Mouse (Mus musculus) hindbrain, postnatal 0 days (tissue): ENCODE results near the gene Gpd2. TPM values are rescaled to one million over a fixed set of nuclear protein-coding genes. Genes with fewer than 3 reads are reported as not detected.

ENCODE experiments used
- ATAC-seq: fragments of 200-750 bp; cut with Nextera tagmentation; 2 replicates; pipeline ENCODE4 v1.8.0; 2017; ENCODE audit warnings: mild to moderate bottlenecking, moderate TSS enrichment, moderate library complexity
- DNase-seq: peaks from one replicate; pipeline ENCODE4 v3.0.0-alpha.2; 2015; ENCODE audit warnings: low spot score
- H3K27ac ChIP-seq: fragments of 300-500 bp; sonication (generic); 2 replicates; pipeline ENCODE4 v1.5.1; 2014; ENCODE audit warnings: mild to moderate bottlenecking
- H3K27me3 ChIP-seq: fragments of 300-500 bp; sonication (generic); 2 replicates; pipeline ENCODE4 v1.6.1; 2014; ENCODE audit warnings: low read length, mixed read lengths; ENCODE audit not compliant: insufficient read depth
- H3K36me3 ChIP-seq: fragments of 300-500 bp; sonication (generic); 2 replicates; pipeline ENCODE4 v1.6.1; 2014; ENCODE audit warnings: low read length, mixed read lengths; ENCODE audit not compliant: insufficient read depth
- H3K4me1 ChIP-seq: fragments of 300-500 bp; sonication (generic); 2 replicates; pipeline ENCODE4 v1.6.1; 2014; ENCODE audit warnings: antibody characterized with exemption, low read length, mixed read lengths; ENCODE audit not compliant: insufficient read depth
- H3K4me2 ChIP-seq: fragments of 300-500 bp; sonication (generic); 2 replicates; pipeline ENCODE4 v1.6.1; 2014; ENCODE audit warnings: low read depth, mild to moderate bottlenecking, low read length, moderate library complexity, mixed read lengths
- H3K4me3 ChIP-seq: fragments of 300-500 bp; sonication (generic); 2 replicates; pipeline ENCODE4 v1.5.1; 2014; ENCODE audit warnings: low read length
- H3K9ac ChIP-seq: fragments of 300-500 bp; sonication (generic); replicated peaks from 2 replicates; pipeline ENCODE4 v1.6.1; 2014; ENCODE audit warnings: mild to moderate bottlenecking, low read length, moderate library complexity, mixed read lengths
- H3K9me3 ChIP-seq: fragments of 300-500 bp; sonication (generic); 2 replicates; pipeline ENCODE4 v1.6.1; 2016; ENCODE audit warnings: low read length, mixed read lengths
- CTCF ChIP-seq: IDR thresholded peaks from 2 replicates; pipeline ENCODE4 v1.5.1; 2016; ENCODE audit warnings: antibody characterized with exemption, control low read depth, low read depth
- WGBS: fragments of 180-500 bp; shearing (Covaris S2); extraction: QIAGEN DNeasy Blood & Tissue Kit; methylation state at CpG from one replicate; pipeline ENCODE4 v1.1.7; 2014; 5-methylcytosine and 5-hydroxymethylcytosine counted together
- polyA plus RNA-seq: library from polyadenylated mRNA; unstranded; fragments of >200 nt; fragmentation: Nextera tagmentation; extraction: Ambion mirVana; gene quantifications from 2 replicates; pipeline ENCODE4 v1.2.1, GENCODE M21; 2015
- total RNA-seq: library from RNA; depleted of rRNA; stranded (reverse); fragments of >200 nt; gene quantifications from 2 replicates; pipeline ENCODE4 v1.2.3, GENCODE M21; 2014

Gpd2 gene
- total and polyA plus RNA-seq, 2 experiments from 2014 or later: 31.5 to 38.8 TPM

DNA sequence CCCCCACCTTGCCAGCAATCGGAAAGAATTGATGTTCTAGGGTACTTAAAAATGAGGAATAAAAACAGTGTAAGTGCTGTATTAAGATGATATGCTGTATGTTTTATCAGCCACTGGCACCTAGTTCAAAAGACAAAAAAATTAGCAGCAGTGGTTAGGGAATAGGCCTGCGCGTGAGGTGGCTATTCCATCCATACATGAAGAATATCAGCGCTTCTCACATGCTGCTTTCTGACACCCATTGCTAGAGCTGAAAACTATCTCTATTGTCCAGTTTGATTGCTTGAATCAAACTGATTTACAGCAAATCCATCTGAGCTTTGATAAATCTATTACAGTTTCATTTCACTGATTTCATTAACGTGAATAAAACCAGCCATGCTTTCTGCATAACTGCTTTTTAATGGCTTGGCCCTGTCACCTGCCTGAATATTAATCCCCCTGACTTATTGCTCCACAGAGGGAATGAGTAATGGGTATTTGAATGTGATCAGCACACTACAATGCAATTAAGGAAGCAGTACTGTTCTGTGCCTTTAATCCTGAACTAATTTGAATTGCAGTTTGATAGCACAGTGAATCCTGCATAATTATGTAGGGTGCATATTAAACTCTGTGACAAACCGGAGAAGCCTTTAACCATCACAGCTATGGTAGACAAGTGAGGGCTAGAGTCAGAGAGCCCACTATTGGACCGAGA, 137.9 kb downstream of the Gpd2 start:
- TF ChIP-seq CTCF: no peak
- ATAC-seq: peak; percentile 61; the same call in 1 of the 2 replicates
- H3K4me1 ChIP-seq: no peaks in the 10 kb centered on the region

DNA sequence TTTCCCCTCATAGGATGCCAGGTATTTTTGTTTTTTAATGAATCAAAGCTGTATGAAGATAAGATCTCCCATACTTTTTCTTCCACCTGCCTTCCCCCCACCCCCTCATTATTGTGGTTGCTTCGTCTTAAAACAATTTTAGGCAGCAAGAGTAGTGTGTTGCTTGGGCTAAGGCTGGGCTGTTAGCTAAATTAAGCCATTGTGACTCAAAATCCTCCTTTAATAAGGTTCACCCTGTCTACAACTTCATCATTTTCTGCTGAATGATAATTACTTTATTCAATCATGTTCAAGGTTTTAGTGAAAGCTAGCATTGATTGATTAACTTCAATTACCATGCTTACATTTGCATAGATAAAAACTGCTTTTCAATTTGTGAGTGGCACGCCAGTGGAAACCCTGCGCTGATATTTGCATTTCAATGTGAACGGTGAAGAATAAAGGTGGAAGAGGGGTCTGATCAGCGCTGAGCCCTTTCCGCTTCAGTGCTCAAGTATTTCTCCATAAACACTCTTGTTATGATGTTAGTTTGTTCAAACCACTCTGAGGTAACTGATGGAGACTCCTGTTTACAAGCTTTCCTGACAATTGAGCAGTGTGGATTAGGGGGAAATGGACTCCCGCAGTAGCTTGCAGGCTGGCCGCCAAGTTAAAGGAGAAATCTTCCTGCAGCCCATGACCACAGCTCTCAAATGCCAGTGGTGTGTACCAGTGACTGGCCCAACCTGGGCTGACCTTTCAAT, 140.9 kb downstream of the Gpd2 start:
- H3K4me1 ChIP-seq: no peaks in the 10 kb centered on the region
- H3K9me3 ChIP-seq: no peaks in the 10 kb centered on the region
- peak overlapping the region; percentile 31; the same call in 1 of the 2 replicates for H3K4me2 ChIP-seq
- no peak for TF ChIP-seq CTCF
- H3K27ac ChIP-seq: no peak overlapping the region
- no peaks in the 10 kb centered on the region for H3K27me3 ChIP-seq
- 16% methylated on average over 8 of the region's 8 CpGs for WGBS
- H3K9ac ChIP-seq: no peak overlapping the region
- H3K4me3 ChIP-seq: no peak overlapping the region
- H3K36me3 ChIP-seq: no peaks in the 10 kb centered on the region
- ATAC-seq (no peak), DNase-seq (peak; percentile 20)

More for the DNA sequence above, 137.9 kb downstream of the Gpd2 start:
- Histone ChIP-seq H3K27ac (no peak overlapping the region), H3K27me3 (no peaks in the 10 kb centered on the region), H3K9me3 (no peaks in the 10 kb centered on the region), H3K4me3 (no peak overlapping the region), H3K9ac (no peak overlapping the region), H3K4me2 (no peak overlapping the region), H3K36me3 (no peaks in the 10 kb centered on the region)
- 54% methylated on average over 7 of the region's 7 CpGs for WGBS
- no peak for DNase-seq

DNA sequence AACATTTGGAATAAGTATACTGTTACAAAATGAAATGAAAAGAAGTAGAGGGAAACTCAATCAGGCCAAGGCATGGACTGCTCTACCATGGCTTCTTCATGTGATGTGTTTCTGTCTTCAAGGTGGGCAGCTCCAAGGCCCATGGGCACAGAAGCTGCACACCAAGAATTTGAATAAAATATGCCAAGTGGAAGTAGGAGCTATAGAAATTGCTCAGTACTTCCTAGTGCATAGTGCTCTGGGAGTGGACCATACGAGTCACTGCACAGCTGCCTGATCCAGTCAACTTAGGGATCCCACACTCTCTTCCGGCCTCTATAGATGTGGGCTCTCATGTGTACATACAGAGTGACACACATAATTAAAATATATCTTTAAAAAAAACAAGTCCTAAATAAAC, 147.2 kb downstream of the Gpd2 start:
- no peak for TF ChIP-seq CTCF
- no peak for ATAC-seq
- H3K9ac ChIP-seq: no peak overlapping the region
- no peaks in the 10 kb centered on the region for H3K9me3 ChIP-seq
- no peak overlapping the region for H3K4me3 ChIP-seq
- H3K27ac ChIP-seq: no peak overlapping the region
- DNase-seq: no peak
- no peaks in the 10 kb centered on the region for H3K4me1 ChIP-seq
- WGBS: 91% methylated on average over 2 of the region's 2 CpGs
- H3K36me3 ChIP-seq: no peaks in the 10 kb centered on the region
- H3K27me3 ChIP-seq: no peaks in the 10 kb centered on the region
- no peak overlapping the region for H3K4me2 ChIP-seq

DNA sequence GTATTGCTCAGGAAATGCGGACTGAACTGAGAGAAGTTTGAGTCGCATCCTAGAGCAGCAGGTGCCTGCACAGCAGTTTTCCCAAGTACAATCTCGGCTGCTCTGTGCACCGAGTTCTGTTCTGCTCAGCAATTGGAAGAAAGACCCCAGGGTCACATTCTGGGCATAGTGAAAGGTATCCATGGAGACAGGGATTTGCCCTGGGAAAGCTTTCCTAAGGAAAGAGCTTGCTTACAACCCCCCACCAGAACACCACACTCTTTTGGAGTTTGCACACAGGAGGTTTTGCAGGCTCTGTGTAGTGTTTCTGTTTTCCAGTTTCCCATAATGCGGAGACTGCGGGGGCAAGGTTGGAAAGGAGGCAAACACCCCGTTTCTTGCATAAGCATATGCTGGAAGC, 150.4 kb downstream of the Gpd2 start:
- Histone ChIP-seq H3K9ac (no peak overlapping the region), H3K27me3 (no peaks in the 10 kb centered on the region), H3K4me1 (no peaks in the 10 kb centered on the region), H3K9me3 (no peaks in the 10 kb centered on the region), H3K36me3 (no peaks in the 10 kb centered on the region), H3K4me2 (no peak overlapping the region; the same call in 1 of the 2 replicates), H3K4me3 (no peak overlapping the region), H3K27ac (no peak overlapping the region)
- WGBS: 11% methylated on average over 7 of the region's 7 CpGs
- ATAC-seq (peak; percentile 66), DNase-seq (peak; percentile 53)
- no peak for TF ChIP-seq CTCF

DNA sequence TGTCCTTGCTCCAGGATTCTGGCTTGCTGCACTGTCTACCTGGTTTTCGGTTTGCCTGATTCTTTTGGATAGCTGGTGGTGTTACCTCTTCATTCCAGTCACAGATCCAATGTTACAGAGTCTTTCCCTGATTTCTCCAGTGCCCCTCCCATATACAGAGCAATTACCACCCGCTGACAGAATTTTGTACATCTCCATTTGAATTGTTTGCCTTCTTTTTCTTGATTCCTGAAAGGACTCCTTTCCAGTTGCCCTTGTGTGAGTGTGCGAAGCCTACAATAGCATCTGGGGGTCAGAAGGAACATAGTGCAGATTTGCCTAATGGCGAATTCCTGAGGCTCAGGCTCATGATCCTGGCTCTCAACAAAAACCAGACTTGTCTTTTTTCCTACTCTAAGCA, 157.6 kb downstream of the Gpd2 start:
- TF ChIP-seq CTCF: no peak
- no peak overlapping the region for H3K4me2 ChIP-seq
- no peak overlapping the region for H3K9ac ChIP-seq
- DNase-seq: no peak
- no peak overlapping the region for H3K27ac ChIP-seq
- H3K4me1 ChIP-seq: no peaks in the 10 kb centered on the region
- H3K9me3 ChIP-seq: no peaks in the 10 kb centered on the region
- no peaks in the 10 kb centered on the region for H3K36me3 ChIP-seq
- ATAC-seq: no peak
- H3K27me3 ChIP-seq: no peaks in the 10 kb centered on the region
- no peak overlapping the region for H3K4me3 ChIP-seq
- WGBS: 90% methylated on average over 4 of the region's 4 CpGs

DNA sequence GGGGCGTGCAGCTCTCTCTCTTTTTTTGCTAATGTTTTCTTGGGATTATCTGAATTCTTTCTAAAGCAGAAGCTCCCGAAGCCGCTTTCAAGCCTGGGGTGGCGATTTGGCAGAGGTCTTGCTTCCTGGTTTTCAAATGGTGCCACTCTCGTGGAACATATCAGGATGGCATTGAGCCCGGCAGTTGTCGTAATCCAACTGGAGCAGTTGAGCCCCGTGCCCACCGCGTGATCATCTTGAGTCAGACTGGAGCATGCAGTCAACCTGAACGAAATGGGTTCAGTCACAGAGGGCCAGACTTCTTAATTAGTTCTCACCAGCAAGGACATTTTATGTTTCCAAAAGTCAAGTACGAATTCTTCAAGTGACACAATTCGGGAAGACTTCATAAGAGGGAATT, 158.6 kb downstream of the Gpd2 start:
- ATAC-seq (no peak), DNase-seq (peak; percentile 18)
- 67% methylated on average over 13 of the region's 13 CpGs for WGBS
- Histone ChIP-seq H3K4me2 (no peak overlapping the region), H3K27ac (no peak overlapping the region), H3K36me3 (no peaks in the 10 kb centered on the region), H3K4me3 (no peak overlapping the region), H3K9ac (no peak overlapping the region), H3K9me3 (no peaks in the 10 kb centered on the region), H3K4me1 (no peaks in the 10 kb centered on the region), H3K27me3 (no peaks in the 10 kb centered on the region)
- TF ChIP-seq CTCF: no peak

DNA sequence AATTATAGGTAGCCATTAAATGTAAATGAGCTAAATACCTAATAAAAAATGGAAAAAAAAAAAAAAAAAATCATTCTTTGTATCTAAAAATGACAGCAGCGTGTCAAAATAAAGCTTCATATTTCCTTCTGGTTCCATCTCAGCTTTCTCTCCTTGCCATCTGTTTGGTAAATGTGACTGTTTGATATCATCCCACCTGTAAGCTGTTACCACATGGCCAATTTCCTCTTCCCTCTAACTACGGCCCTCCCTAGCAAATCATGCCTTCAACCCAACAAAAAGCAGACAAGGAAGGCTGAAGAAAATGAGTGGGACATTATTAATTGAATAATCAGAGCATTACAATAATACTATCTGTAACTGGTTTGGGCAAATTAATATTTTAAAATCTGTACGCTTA, 160.3 kb downstream of the Gpd2 start:
- no peaks in the 10 kb centered on the region for H3K27me3 ChIP-seq
- 93% methylated on average over 3 of the region's 3 CpGs for WGBS
- DNase-seq (no peak), ATAC-seq (no peak)
- no peaks in the 10 kb centered on the region for H3K4me1 ChIP-seq
- H3K4me2 ChIP-seq: no peak overlapping the region
- H3K27ac ChIP-seq: no peak overlapping the region
- H3K9me3 ChIP-seq: no peaks in the 10 kb centered on the region
- no peaks in the 10 kb centered on the region for H3K36me3 ChIP-seq
- H3K4me3 ChIP-seq: no peak overlapping the region
- H3K9ac ChIP-seq: no peak overlapping the region
- no peak for TF ChIP-seq CTCF
